Mouse (Mus musculus) heart, adult 2 months (tissue): ENCODE data around the gene Pou3f3. TPM values are rescaled to one million over a fixed set of nuclear protein-coding genes. Genes with fewer than 3 reads are reported as not detected.

ENCODE experiments used
- DNase-seq, 2 experiments: peaks; one replicate each; pipeline ENCODE4 v3.0.0; 2021
- H3K27ac ChIP-seq: fragments of 200-600 bp; 2 replicates; pipeline ENCODE4 v1.8.1; 2022
- H3K27me3 ChIP-seq: fragments of 200-500 bp; 2 replicates; pipeline ENCODE4 v1.6.1; 2012; ENCODE audit warnings: mild to moderate bottlenecking, low read length, inconsistent platforms, mixed read lengths; ENCODE audit not compliant: control insufficient read depth, insufficient read depth
- H3K36me3 ChIP-seq: fragments of 200-500 bp; 2 replicates; pipeline ENCODE4 v1.6.1; 2012; ENCODE audit warnings: low read length, inconsistent platforms; ENCODE audit not compliant: control insufficient read depth, insufficient read depth
- H3K4me1 ChIP-seq: fragments of 200-500 bp; 2 replicates; pipeline ENCODE4 v1.6.1; 2011; ENCODE audit warnings: low read length; ENCODE audit not compliant: control insufficient read depth, insufficient read depth
- H3K4me3 ChIP-seq: fragments of 200-600 bp; 2 replicates; pipeline ENCODE4 v1.8.1; 2022
- H3K79me2 ChIP-seq: fragments of 200-500 bp; replicated peaks from 2 replicates; pipeline ENCODE4 v1.6.1; 2012; ENCODE audit warnings: mild to moderate bottlenecking, inconsistent platforms, low read length, moderate library complexity, mixed read lengths; ENCODE audit not compliant: control insufficient read depth, insufficient read depth
- H3K9ac ChIP-seq: fragments of 200-500 bp; 2 replicates; pipeline ENCODE4 v1.6.1; 2012; ENCODE audit warnings: low read depth, mild to moderate bottlenecking, control low read depth, inconsistent platforms, low read length, mixed read lengths
- CTCF ChIP-seq: fragments of 200-600 bp; IDR thresholded peaks from 2 replicates; pipeline ENCODE4 v1.8.1; 2022; ENCODE audit warnings: antibody characterized with exemption, mild to moderate bottlenecking, moderate library complexity
- EP300 ChIP-seq: fragments of 200-500 bp; IDR thresholded peaks from 2 replicates; pipeline ENCODE4 v1.6.1; 2011; ENCODE audit warnings: low read depth, low read length, control low read depth; ENCODE audit not compliant: insufficient read depth
- POLR2A ChIP-seq: fragments of 200-500 bp; IDR thresholded peaks from 2 replicates; pipeline ENCODE4 v1.6.1; 2011; ENCODE audit warnings: mild to moderate bottlenecking, low read depth, low read length, control low read depth; ENCODE audit not compliant: insufficient read depth
- WGBS: fragments of 180-500 bp; shearing (Covaris S2); methylation state at CpG from one replicate; pipeline ENCODE4 v1.1.7; 2018; 5-methylcytosine and 5-hydroxymethylcytosine counted together
- intact Hi-C: fragments of 180-260 bp; cut with DNase I; formaldehyde crosslinking; loops from one replicate; pipeline ENCODE4 v1.15.1; 2025
- polyA plus RNA-seq: library from polyadenylated mRNA; depleted of rRNA; stranded (reverse); fragments of >200 nt; gene quantifications from 2 replicates; pipeline ENCODE4 v1.2.3, GENCODE M21; 2012
- total RNA-seq, 2 experiments: library from RNA; stranded (reverse); gene quantifications; 2 replicates each; pipeline ENCODE4 v1.2.3; 2021

Gene Pou3f3
- total and polyA plus RNA-seq, 3 experiments = not detected

- TF ChIP-seq EP300 (no peak), POLR2A (no peak), CTCF (no peak)
- Histone ChIP-seq H3K36me3 (no peaks in the 10 kb centered on the region), H3K4me1 (no peaks in the 10 kb centered on the region), H3K27me3 (peaks cover 8% of the 10 kb centered on the region), H3K79me2 (no peaks in the 10 kb centered on the region), H3K4me3 (no peak overlapping the region), H3K27ac (no peak overlapping the region), H3K9ac (no peak overlapping the region)
- intact Hi-C loops = loop anchor here (10.0 kb wide), 2 partner anchors 1564 to 1834 kb away; no protein-coding TSS in a partner anchor
- WGBS = 32% methylated on average over 5 of the region's 5 CpGs
- DNase-seq = no peak
These were observed 23.0 kb downstream of the Pou3f3 start for GRCm38 (mm10) chr1:42718549-42718948.

GRCm38 (mm10) chr1:42721353-42721752 is 25.8 kb downstream of the Pou3f3 start:
- Histone ChIP-seq H3K36me3 (no peaks in the 10 kb centered on the region), H3K27ac (no peak overlapping the region), H3K9ac (no peak overlapping the region), H3K4me3 (no peak overlapping the region), H3K27me3 (0 out of 2 replicates have a peak, but pooled peaks cover 2% of the 10 kb centered on the region), H3K4me1 (no peaks in the 10 kb centered on the region), H3K79me2 (no peaks in the 10 kb centered on the region)
- 64% methylated on average over 5 of the region's 5 CpGs for WGBS
- intact Hi-C loops = no loop called here
- no peak for DNase-seq
- TF ChIP-seq EP300 (no peak), POLR2A (no peak), CTCF (no peak)

DNA sequence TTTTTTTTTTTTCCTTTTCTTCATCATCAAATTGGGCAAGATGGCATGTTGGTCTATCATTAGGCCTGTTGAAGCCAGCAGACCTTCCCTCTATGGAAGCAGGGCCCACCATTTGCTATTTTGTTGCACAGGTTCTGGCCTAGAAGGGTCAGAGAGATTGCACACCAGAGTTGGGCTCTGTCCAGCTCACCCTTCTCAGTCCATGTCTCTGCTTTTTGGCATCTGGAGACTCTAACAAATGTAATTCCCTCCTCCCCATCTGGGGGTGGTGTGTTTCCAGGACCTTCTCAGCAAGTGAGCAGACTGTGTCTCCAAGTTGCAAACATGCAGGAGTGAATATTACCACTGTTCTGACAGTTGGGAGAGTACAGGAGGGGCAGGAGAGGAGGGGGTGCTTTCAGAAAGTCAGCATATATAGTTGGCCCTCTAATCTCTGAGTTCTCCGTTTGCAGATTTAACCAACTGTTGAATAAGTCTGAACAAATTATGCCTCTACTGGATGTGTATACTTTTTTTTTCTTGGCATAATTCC is 28.3 kb downstream of the Pou3f3 start:
- H3K27me3 ChIP-seq = 0 out of 2 replicates have a peak, but pooled peaks cover 2% of the 10 kb centered on the region
- no peak overlapping the region for H3K4me3 ChIP-seq
- no peaks in the 10 kb centered on the region for H3K79me2 ChIP-seq
- intact Hi-C loops = no loop called here
- TF ChIP-seq CTCF (no peak), EP300 (no peak), POLR2A (no peak)
- 85% methylated on average over 1 of the region's 1 CpGs for WGBS
- H3K36me3 ChIP-seq = no peaks in the 10 kb centered on the region
- no peaks in the 10 kb centered on the region for H3K4me1 ChIP-seq
- H3K27ac ChIP-seq = no peak overlapping the region
- no peak overlapping the region for H3K9ac ChIP-seq
- no peak for DNase-seq

- H3K9ac ChIP-seq = no peak overlapping the region
- no peak for TF ChIP-seq EP300
- TF ChIP-seq CTCF = no peak
- no peak for TF ChIP-seq POLR2A
- H3K4me1 ChIP-seq = no peaks in the 10 kb centered on the region
- intact Hi-C loops = no loop called here
- H3K36me3 ChIP-seq = no peaks in the 10 kb centered on the region
- no peak for DNase-seq
- no peak overlapping the region for H3K4me3 ChIP-seq
- H3K79me2 ChIP-seq = no peaks in the 10 kb centered on the region
- H3K27ac ChIP-seq = no peak overlapping the region
- H3K27me3 ChIP-seq = no peaks in the 10 kb centered on the region
- WGBS = 89% methylated on average over 2 of the region's 2 CpGs
These were observed 29.3 kb downstream of the Pou3f3 start for GRCm38 (mm10) chr1:42724881-42725280.

DNA sequence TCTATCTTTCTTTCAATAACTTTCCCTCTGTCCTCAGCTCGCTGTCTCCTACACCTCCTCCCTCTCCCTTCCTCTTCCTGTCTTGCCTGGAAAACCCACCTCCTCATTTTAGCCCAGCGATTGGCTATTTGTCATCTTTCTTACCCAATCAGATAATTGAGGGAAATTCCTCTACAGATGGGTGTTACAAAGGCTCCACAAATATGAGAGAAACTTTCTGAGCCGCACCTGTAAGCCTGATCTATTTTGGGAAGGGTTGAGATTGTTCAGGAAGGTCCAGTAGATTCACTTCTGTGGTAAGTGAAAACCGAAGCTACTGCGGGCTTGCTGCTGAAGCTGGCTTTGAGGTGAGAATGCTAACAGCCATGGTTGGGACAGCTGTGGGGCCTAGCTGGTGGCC is 31.6 kb downstream of the Pou3f3 start:
- Histone ChIP-seq H3K4me1 (no peaks in the 10 kb centered on the region), H3K79me2 (no peaks in the 10 kb centered on the region), H3K4me3 (no peak overlapping the region), H3K27me3 (no peaks in the 10 kb centered on the region), H3K9ac (no peak overlapping the region), H3K27ac (no peak overlapping the region), H3K36me3 (no peaks in the 10 kb centered on the region)
- intact Hi-C loops = no loop called here
- TF ChIP-seq EP300 (no peak), POLR2A (no peak), CTCF (no peak)
- 69% methylated on average over 5 of the region's 5 CpGs for WGBS
- no peak for DNase-seq

DNA sequence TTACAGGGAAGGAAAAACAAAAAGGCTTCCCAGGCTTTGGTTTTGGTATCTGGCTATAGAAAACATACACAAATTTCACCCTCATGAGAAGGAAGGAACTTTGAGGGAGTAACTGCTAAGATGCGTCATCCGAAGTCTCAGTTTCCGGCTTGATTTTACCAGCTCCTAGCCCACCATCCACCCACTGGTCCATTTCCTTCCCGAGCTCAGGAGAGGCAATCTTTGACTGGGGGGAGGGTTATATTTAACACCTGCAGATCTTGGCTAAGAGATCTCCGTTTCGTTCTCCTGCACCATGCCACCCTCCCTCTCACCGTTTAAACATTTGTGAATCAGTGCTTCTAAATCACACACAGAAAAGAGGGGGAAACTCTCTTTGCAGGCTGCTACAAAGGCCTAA is 32.1 kb downstream of the Pou3f3 start:
- WGBS = 71% methylated on average over 7 of the region's 7 CpGs
- Histone ChIP-seq H3K36me3 (no peaks in the 10 kb centered on the region), H3K27me3 (no peaks in the 10 kb centered on the region), H3K79me2 (no peaks in the 10 kb centered on the region), H3K27ac (no peak overlapping the region), H3K4me1 (no peaks in the 10 kb centered on the region), H3K9ac (no peak overlapping the region), H3K4me3 (no peak overlapping the region)
- TF ChIP-seq EP300 (no peak), CTCF (no peak), POLR2A (no peak)
- DNase-seq = no peak
- intact Hi-C loops = no loop called here
